Mouse (Mus musculus): ENCODE results near the gene Acyp2.

DNA sequence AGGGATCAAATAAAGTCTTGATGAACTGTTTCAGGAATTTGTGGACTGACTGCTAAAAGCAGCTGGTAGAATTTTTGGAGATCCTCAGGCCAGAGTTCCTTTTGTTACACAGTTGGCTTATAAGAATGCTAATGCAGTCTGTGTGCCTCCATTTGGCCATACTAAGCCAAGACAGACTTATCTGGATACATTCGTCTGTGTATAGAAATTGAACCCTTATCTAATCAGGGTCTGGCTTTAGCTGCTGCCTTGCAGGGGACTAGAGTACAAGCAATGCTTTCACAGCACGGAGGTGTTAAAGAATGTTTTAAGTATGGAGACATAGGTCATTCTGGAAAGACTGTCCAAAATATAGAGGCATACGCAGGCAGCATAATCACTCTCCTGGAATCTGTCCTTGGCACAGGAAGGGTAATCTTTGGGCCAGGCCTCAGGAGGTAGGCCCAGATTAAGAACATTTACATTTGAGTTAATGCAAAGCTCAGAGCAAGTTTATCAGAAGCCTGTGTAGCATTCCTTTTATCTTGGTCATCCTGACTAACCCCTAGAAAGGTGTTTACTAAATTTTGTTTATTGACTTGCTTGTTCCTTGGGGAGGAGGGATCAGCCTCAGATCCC, 150.5 kb downstream of the Acyp2 start:
- TF ChIP-seq CEBPB (IDR thresholded peaks at IDR 0.05; ENCODE audit: insufficient read depth, poor library complexity, severe bottlenecking) (no peak), POLR2A (IDR thresholded peaks at IDR 0.05; ENCODE audit: insufficient read length, low read depth) (no peak)

All from myocyte (in vitro differentiated cells).